Mouse (Mus musculus): ENCODE measurements around the gene Fbxl17. TPM values are rescaled to one million over a fixed set of nuclear protein-coding genes. Genes with fewer than 3 reads are reported as not detected.

Fbxl17 gene
- total and polyA plus RNA-seq, 2 experiments from 2014 or later = 11.4 to 26.3 TPM

- ATAC-seq (ENCODE audit: insufficient read depth, low read depth) (no peak), DNase-seq (ENCODE audit: low spot score) (no peak)
- Histone ChIP-seq H3K27ac (ENCODE audit: low read depth) (no peak overlapping the region), H3K36me3 (replicated peaks; ENCODE audit: control insufficient read depth, insufficient read depth, low read length) (no peaks in the 10 kb centered on the region), H3K9ac (replicated peaks; ENCODE audit: low read depth, low read length) (no peak overlapping the region), H3K4me1 (ENCODE audit: control insufficient read depth, insufficient read depth) (peaks cover 4% of the 10 kb centered on the region; the same call in 1 of the 2 replicates), H3K9me3 (replicated peaks; ENCODE audit: control insufficient read depth, low read length) (no peaks in the 10 kb centered on the region), H3K4me2 (ENCODE audit: low read depth, low read length) (no peak overlapping the region), H3K27me3 (ENCODE audit: control insufficient read depth, insufficient read depth, low read length) (no peaks in the 10 kb centered on the region), H3K4me3 (ENCODE audit: low read depth, low read length) (no peak overlapping the region)
- WGBS = 83% methylated on average over 12 of the region's 12 CpGs
- TF ChIP-seq CTCF (IDR thresholded peaks at IDR 0.05; ENCODE audit: low read depth) (no peak), EP300 (IDR thresholded peaks at IDR 0.05; ENCODE audit: low read depth) (no peak)
These were observed 491.9 kb downstream of the Fbxl17 start for GRCm38 (mm10) chr17:63007876-63008275.

Small RNA genes within 50 kb of the gene (microRNA-seq; reads per million reads assigned to microRNA genes)
- gene Gm24813 = not detected
